ENCODE assay signal across 12 mouse cellular contexts in the genomic region with DNA sequence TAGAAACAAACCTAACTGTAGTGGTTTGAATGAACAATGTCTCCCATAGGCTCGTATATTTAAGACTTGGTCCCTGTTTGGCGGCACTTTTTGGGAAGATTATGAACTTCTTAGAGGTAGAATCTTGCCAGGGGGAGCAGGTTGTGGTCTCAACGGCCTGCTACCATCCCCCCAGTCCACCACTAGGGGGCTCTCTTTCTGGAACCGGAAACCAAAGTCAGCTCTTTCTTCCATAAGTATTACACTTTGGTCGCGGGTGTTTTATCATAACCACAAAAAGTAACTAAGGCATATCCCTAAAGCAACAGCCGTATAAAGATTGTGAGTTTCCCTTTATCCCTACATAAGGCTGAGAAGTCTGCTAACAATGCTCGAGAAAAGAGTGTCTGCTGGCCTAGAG. TPM values are rescaled to one million over a fixed set of nuclear protein-coding genes. Genes with fewer than 3 reads are reported as not detected.
DNase-seq lines count a peak whose midpoint lies in the region; ATAC-seq and TF ChIP-seq lines count a peak whose summit lies in the region.
"Had no signal": no experiment of that assay in that cellular context is flagged by ENCODE, and none has a peak within 500 bp of the region (broad histone marks: within the 10 kb centered on the region; RNA-seq: fewer than 3 reads in every experiment).

No protein-coding gene starts in this region.

- H3K9me3 ChIP-seq in liver, embryonic 12.5 days (replicated peaks): no peaks in the 10 kb centered on the region
- H3K9me3 ChIP-seq in E14TG2a.4 (ENCODE audit: low read length): peaks cover 7% of the 10 kb centered on the region; the same call in 1 of the 2 replicates
- 0 out of 2 replicates have a peak, but pooled peaks cover 7% of the 10 kb centered on the region for H3K9me3 ChIP-seq in heart, embryonic 12.5 days (replicated peaks)
- H3K9me3 ChIP-seq: neural tube, embryonic 12.5 days had no signal

- H3K4me1 ChIP-seq in liver, adult 2 months (ENCODE audit: control insufficient read depth, insufficient read depth, low read length): no peaks in the 10 kb centered on the region
- no peaks in the 10 kb centered on the region for H3K4me1 ChIP-seq in liver, embryonic 12.5 days
- H3K4me1 ChIP-seq in E14TG2a.4 (replicated peaks; ENCODE audit: low read depth, low read length): no peaks in the 10 kb centered on the region
- no peaks in the 10 kb centered on the region for H3K4me1 ChIP-seq in heart, embryonic 12.5 days (replicated peaks)
- H3K4me1 ChIP-seq: neural tube, embryonic 12.5 days had no signal

- no peak overlapping the region for H3K4me3 ChIP-seq in liver, adult 2 months (ENCODE audit: insufficient read depth, low read depth, low read length)
- H3K4me3 ChIP-seq in liver, embryonic 12.5 days: no peak overlapping the region
- H3K4me3 ChIP-seq in E14TG2a.4 (replicated peaks; ENCODE audit: low read length): no peak overlapping the region
- no peak overlapping the region for H3K4me3 ChIP-seq in heart, embryonic 12.5 days
- H3K4me3 ChIP-seq: erythroblast, embryonic 14.5 days; neural tube, embryonic 12.5 days had no signal

- DNase-seq in liver, adult 2 months (ENCODE audit: extremely low read depth, low read depth, low spot score): no peak
- DNase-seq in ZHBTc4 (ENCODE audit: low read depth, low spot score): peak; percentile 16
- DNase-seq in splenic B cell, adult 2 months (ENCODE audit: low read depth, low spot score): peak; percentile 38
- no peak for DNase-seq in Muller cell, postnatal 12 days (ENCODE audit: inconsistent ontology term)
- DNase-seq: adrenal gland, adult 8-10 months; cerebellum, postnatal 10 days; right cerebral cortex, postnatal 4 days had no signal

- no peaks in the 10 kb centered on the region for H3K79me2 ChIP-seq in liver, adult 2 months (ENCODE audit: control insufficient read depth, insufficient read depth, low read length)

- no peak overlapping the region for H3K4me2 ChIP-seq in liver, embryonic 12.5 days
- no peak overlapping the region for H3K4me2 ChIP-seq in heart, embryonic 12.5 days
- H3K4me2 ChIP-seq: neural tube, embryonic 12.5 days had no signal

- 73% methylated on average over 8 of the region's 8 CpGs for WGBS in liver, adult 2 months
- WGBS in liver, embryonic 12.5 days (ENCODE audit: insufficient replicate concordance): 47% methylated on average over 8 of the region's 8 CpGs
- 59% methylated on average over 8 of the region's 8 CpGs for WGBS in heart, embryonic 12.5 days

- ATAC-seq in liver, embryonic 12.5 days: no peak
- ATAC-seq in heart, embryonic 12.5 days (ENCODE audit: insufficient number of reproducible peaks, low FRiP score): no peak

- no peak overlapping the region for H3K9ac ChIP-seq in liver, adult 2 months (ENCODE audit: low read depth, low read length)
- H3K9ac ChIP-seq in liver, embryonic 12.5 days: no peak overlapping the region
- H3K9ac ChIP-seq in heart, embryonic 12.5 days: no peak overlapping the region
- H3K9ac ChIP-seq: neural tube, embryonic 12.5 days had no signal

- peak; percentile 57 for TF ChIP-seq CTCF in liver, adult 2 months (IDR thresholded peaks at IDR 0.05; ENCODE audit: low read depth, low read length)
- TF ChIP-seq CTCF in E14TG2a.4 (conservative IDR thresholded peaks at IDR 0.05; ENCODE audit: low read length): peak; percentile 77

- H3K36me3 ChIP-seq in liver, adult 2 months (ENCODE audit: control insufficient read depth, insufficient read depth, low read length): no peaks in the 10 kb centered on the region
- no peaks in the 10 kb centered on the region for H3K36me3 ChIP-seq in liver, embryonic 12.5 days
- H3K36me3 ChIP-seq in E14TG2a.4 (ENCODE audit: insufficient read depth, low read length): no peaks in the 10 kb centered on the region
- no peaks in the 10 kb centered on the region for H3K36me3 ChIP-seq in splenic B cell, adult 2 months (ENCODE audit: control insufficient read depth, insufficient read depth, low read length, poor library complexity, severe bottlenecking)
- H3K36me3 ChIP-seq in heart, embryonic 12.5 days: no peaks in the 10 kb centered on the region
- H3K36me3 ChIP-seq: neural tube, embryonic 12.5 days had no signal

- H3K27me3 ChIP-seq in liver, adult 2 months (ENCODE audit: control insufficient read depth, insufficient read depth, low read length): no peaks in the 10 kb centered on the region
- peaks cover 3% of the 10 kb centered on the region; the same call in 1 of the 2 replicates for H3K27me3 ChIP-seq in liver, embryonic 12.5 days (replicated peaks)
- H3K27me3 ChIP-seq in E14TG2a.4 (ENCODE audit: insufficient read depth, low read length): peaks cover 1% of the 10 kb centered on the region; the same call in 1 of the 2 replicates
- no peaks in the 10 kb centered on the region for H3K27me3 ChIP-seq in splenic B cell, adult 2 months (ENCODE audit: control insufficient read depth, insufficient read depth, low read length, poor library complexity, severe bottlenecking)
- H3K27me3 ChIP-seq in heart, embryonic 12.5 days (replicated peaks): no peaks in the 10 kb centered on the region
- H3K27me3 ChIP-seq: neural tube, embryonic 12.5 days had no signal

- no peak overlapping the region for H3K27ac ChIP-seq in liver, adult 2 months (replicated peaks; ENCODE audit: insufficient read depth, low read depth, low read length)
- no peak overlapping the region for H3K27ac ChIP-seq in liver, embryonic 12.5 days
- no peak overlapping the region for H3K27ac ChIP-seq in heart, embryonic 12.5 days (ENCODE audit: poor library complexity, severe bottlenecking)
- H3K27ac ChIP-seq: neural tube, embryonic 12.5 days had no signal

- TF ChIP-seq POLR2A in liver, adult 2 months (IDR thresholded peaks at IDR 0.05; ENCODE audit: extremely low read depth, insufficient read depth, low read length): no peak

RNA-seq across cellular contexts. Expression of a gene that starts 12.4 kb away (rescaled TPM):
- 27.9 and 28.9 TPM in 2 replicates for total RNA-seq in liver, adult 2 months (2014; rRNA removed)
- polyA plus RNA-seq in liver, adult 2 months (2012; rRNA removed): 18.2 and 18.8 TPM in 2 replicates
- 24.0 and 24.9 TPM in 2 replicates for polyA plus RNA-seq in liver, embryonic 12.5 days (2016; fragmentation: Nextera tagmentation; extraction: Ambion mirVana)
- polyA plus RNA-seq in heart, embryonic 12.5 days (2016; fragmentation: Nextera tagmentation; extraction: Ambion mirVana): 44.7 and 46.8 TPM in 2 replicates

Comparison
In these comparisons a context has a peak if more than half of its experiments do, and no peak if none do; other contexts are left out.
1. DNase-seq: peak in ZHBTc4 (single experiment) and splenic B cell, adult 2 months (single experiment); none in liver, adult 2 months (single experiment) and Muller cell, postnatal 12 days (single experiment).